Mouse (Mus musculus): Measurements from ENCODE around the gene Sv2c. TPM values are rescaled to one million over a fixed set of nuclear protein-coding genes. Genes with fewer than 3 reads are reported as not detected.

Gene Sv2c
- polyA plus RNA-seq, 1 experiment = 0.36 TPM

GRCm38 (mm10) chr13:96008975-96009374, 123.4 kb downstream of the Sv2c start:
- 56% methylated on average over 9 of the region's 9 CpGs for WGBS
- DNase-seq = no peak
- Histone ChIP-seq H3K4me3 (replicated peaks; ENCODE audit: extremely low read depth, low read depth, low read length) (no peak overlapping the region), H3K4me1 (ENCODE audit: control insufficient read depth, insufficient read depth, low read length) (no peaks in the 10 kb centered on the region)
- TF ChIP-seq POLR2A (IDR thresholded peaks at IDR 0.05; ENCODE audit: borderline replicate concordance, extremely low read depth, low read depth, low read length) (no peak), CTCF (IDR thresholded peaks at IDR 0.05; ENCODE audit: insufficient read depth, low read length) (no peak)

DNA sequence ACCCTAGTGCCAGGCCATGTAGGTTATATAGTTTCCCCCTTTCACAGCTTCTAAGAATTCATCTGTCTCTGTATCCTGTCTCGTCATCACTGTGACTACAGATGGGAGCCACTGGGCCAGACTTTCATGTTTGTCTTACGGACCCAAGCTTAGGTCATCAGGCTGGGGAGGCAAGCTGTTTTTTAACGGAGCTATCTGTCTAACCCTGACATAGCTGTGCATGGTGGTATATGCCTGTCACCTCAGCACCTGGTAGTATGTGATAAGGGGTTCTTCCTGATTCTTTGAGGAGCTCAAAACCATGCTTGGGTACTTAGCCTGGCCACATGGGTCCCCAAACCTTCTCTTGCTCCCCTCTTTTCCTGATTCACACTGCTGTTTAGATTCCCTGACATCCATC, 124.2 kb downstream of the Sv2c start:
- 63% methylated on average over 3 of the region's 3 CpGs for WGBS
- TF ChIP-seq POLR2A (IDR thresholded peaks at IDR 0.05; ENCODE audit: borderline replicate concordance, extremely low read depth, low read depth, low read length) (no peak), CTCF (IDR thresholded peaks at IDR 0.05; ENCODE audit: insufficient read depth, low read length) (no peak)
- Histone ChIP-seq H3K4me3 (replicated peaks; ENCODE audit: extremely low read depth, low read depth, low read length) (no peak overlapping the region), H3K4me1 (ENCODE audit: control insufficient read depth, insufficient read depth, low read length) (no peaks in the 10 kb centered on the region)
- no peak for DNase-seq

- TF ChIP-seq POLR2A (IDR thresholded peaks at IDR 0.05; ENCODE audit: borderline replicate concordance, extremely low read depth, low read depth, low read length) (no peak), CTCF (IDR thresholded peaks at IDR 0.05; ENCODE audit: insufficient read depth, low read length) (no peak)
- Histone ChIP-seq H3K4me1 (ENCODE audit: control insufficient read depth, insufficient read depth, low read length) (no peaks in the 10 kb centered on the region), H3K4me3 (replicated peaks; ENCODE audit: extremely low read depth, low read depth, low read length) (no peak overlapping the region)
- 92% methylated on average over 3 of the region's 3 CpGs for WGBS
- no peak for DNase-seq
Observed at GRCm38 (mm10) chr13:96003539-96003938, 128.8 kb downstream of the Sv2c start.

GRCm38 (mm10) chr13:96002475-96002874, 129.9 kb downstream of the Sv2c start:
- Histone ChIP-seq H3K4me1 (ENCODE audit: control insufficient read depth, insufficient read depth, low read length) (no peaks in the 10 kb centered on the region), H3K4me3 (replicated peaks; ENCODE audit: extremely low read depth, low read depth, low read length) (no peak overlapping the region)
- TF ChIP-seq CTCF (IDR thresholded peaks at IDR 0.05; ENCODE audit: insufficient read depth, low read length) (no peak), POLR2A (IDR thresholded peaks at IDR 0.05; ENCODE audit: borderline replicate concordance, extremely low read depth, low read depth, low read length) (no peak)
- 35% methylated on average over 5 of the region's 5 CpGs for WGBS
- no peak for DNase-seq

- Histone ChIP-seq H3K4me3 (replicated peaks; ENCODE audit: extremely low read depth, low read depth, low read length) (no peak overlapping the region), H3K4me1 (ENCODE audit: control insufficient read depth, insufficient read depth, low read length) (no peaks in the 10 kb centered on the region)
- no peak for TF ChIP-seq POLR2A (IDR thresholded peaks at IDR 0.05; ENCODE audit: borderline replicate concordance, extremely low read depth, low read depth, low read length)
- no peak for TF ChIP-seq CTCF (IDR thresholded peaks at IDR 0.05; ENCODE audit: insufficient read depth, low read length)
- DNase-seq = no peak
- 68% methylated on average over 10 of the region's 10 CpGs for WGBS
Observed at GRCm38 (mm10) chr13:95999396-95999795, 133.0 kb downstream of the Sv2c start.

GRCm38 (mm10) chr13:95997294-95997693, 135.1 kb downstream of the Sv2c start:
- no peak for DNase-seq
- TF ChIP-seq CTCF (IDR thresholded peaks at IDR 0.05; ENCODE audit: insufficient read depth, low read length) = no peak
- 46% methylated on average over 2 of the region's 2 CpGs for WGBS
- H3K4me1 ChIP-seq (ENCODE audit: control insufficient read depth, insufficient read depth, low read length) = no peaks in the 10 kb centered on the region
- no peak overlapping the region for H3K4me3 ChIP-seq (replicated peaks; ENCODE audit: extremely low read depth, low read depth, low read length)

GRCm38 (mm10) chr13:95994705-95995703, 137.4 kb downstream of the Sv2c start:
- DNase-seq = no peak
- Histone ChIP-seq H3K4me3 (replicated peaks; ENCODE audit: extremely low read depth, low read depth, low read length) (no peak overlapping the region), H3K4me1 (ENCODE audit: control insufficient read depth, insufficient read depth, low read length) (no peaks in the 10 kb centered on the region)
- 76% methylated on average over 27 of the region's 27 CpGs for WGBS
- TF ChIP-seq POLR2A (IDR thresholded peaks at IDR 0.05; ENCODE audit: borderline replicate concordance, extremely low read depth, low read depth, low read length) (no peak), CTCF (IDR thresholded peaks at IDR 0.05; ENCODE audit: insufficient read depth, low read length) (no peak)

DNA sequence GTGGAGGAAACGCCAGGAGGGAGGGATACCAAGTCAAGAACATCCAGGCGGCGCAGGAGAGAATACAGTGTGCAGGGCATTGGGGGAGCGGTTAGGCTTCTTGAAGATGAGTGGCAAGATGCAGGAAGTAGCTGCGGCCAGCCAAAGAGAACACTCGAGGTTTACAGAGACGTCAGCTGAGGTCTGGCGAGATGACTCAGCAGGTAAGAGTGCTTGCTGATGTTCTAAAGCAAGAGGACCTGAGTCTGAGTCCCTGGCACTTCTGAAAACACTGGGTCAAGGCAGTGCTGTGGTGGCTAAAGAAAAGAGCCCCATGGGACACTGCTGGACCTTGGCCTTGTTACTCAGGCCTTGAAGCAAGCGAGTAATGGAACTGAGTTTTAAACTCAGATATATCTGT, 144.2 kb downstream of the Sv2c start:
- no peak overlapping the region for H3K4me3 ChIP-seq (replicated peaks; ENCODE audit: extremely low read depth, low read depth, low read length)
- DNase-seq = no peak
- TF ChIP-seq CTCF (IDR thresholded peaks at IDR 0.05; ENCODE audit: insufficient read depth, low read length) (no peak), POLR2A (IDR thresholded peaks at IDR 0.05; ENCODE audit: borderline replicate concordance, extremely low read depth, low read depth, low read length) (no peak)
- no peaks in the 10 kb centered on the region for H3K4me1 ChIP-seq (ENCODE audit: control insufficient read depth, insufficient read depth, low read length)
- WGBS = 61% methylated on average over 9 of the region's 9 CpGs

- whole genome bisulfite sequencing = 73% methylated on average over 5 of the region's 5 CpGs
- no peak for DNase-seq
- Histone ChIP-seq H3K4me1 (ENCODE audit: control insufficient read depth, insufficient read depth, low read length) (no peaks in the 10 kb centered on the region), H3K4me3 (replicated peaks; ENCODE audit: extremely low read depth, low read depth, low read length) (no peak overlapping the region)
- TF ChIP-seq POLR2A (IDR thresholded peaks at IDR 0.05; ENCODE audit: borderline replicate concordance, extremely low read depth, low read depth, low read length) (no peak), CTCF (IDR thresholded peaks at IDR 0.05; ENCODE audit: insufficient read depth, low read length) (no peak)
Observed at GRCm38 (mm10) chr13:95987147-95987546, 145.2 kb downstream of the Sv2c start.

DNA sequence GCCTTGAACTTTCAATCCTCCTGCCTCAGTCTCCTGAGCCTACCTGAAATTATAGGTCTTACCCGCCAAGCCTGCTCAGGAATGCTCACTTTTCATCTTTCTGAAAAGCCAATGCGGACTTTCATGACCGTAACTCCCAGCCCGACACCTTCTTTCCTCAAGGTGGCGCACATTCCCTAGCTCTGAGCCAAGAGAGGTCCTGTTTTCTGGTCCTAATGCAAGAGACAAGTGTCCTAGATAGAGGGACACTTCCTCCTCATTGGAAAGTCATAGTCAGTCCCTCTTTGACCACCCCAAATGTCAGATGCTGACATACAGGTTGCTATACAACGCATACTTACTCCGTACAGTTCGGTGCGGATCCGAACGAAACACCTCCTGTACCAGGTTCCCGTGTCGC, 146.0 kb downstream of the Sv2c start:
- WGBS = 76% methylated on average over 13 of the region's 13 CpGs
- no peak for TF ChIP-seq POLR2A (IDR thresholded peaks at IDR 0.05; ENCODE audit: borderline replicate concordance, extremely low read depth, low read depth, low read length)
- no peak for TF ChIP-seq CTCF (IDR thresholded peaks at IDR 0.05; ENCODE audit: insufficient read depth, low read length)
- no peaks in the 10 kb centered on the region for H3K4me1 ChIP-seq (ENCODE audit: control insufficient read depth, insufficient read depth, low read length)
- no peak overlapping the region for H3K4me3 ChIP-seq (replicated peaks; ENCODE audit: extremely low read depth, low read depth, low read length)
- no peak for DNase-seq

Data from lung, adult 2 months (tissue).